10 mouse cellular contexts compared by ENCODE assay signal in genomic region chr2:91651458-91652258, GRCm38 (mm10). TPM values are rescaled to one million over a fixed set of nuclear protein-coding genes. Genes with fewer than 3 reads are reported as not detected.
DNase-seq lines count a peak whose midpoint lies in the region; ATAC-seq lines count a peak whose summit lies in the region.
"Had no signal": no experiment of that assay in that cellular context is flagged by ENCODE, and none has a peak within 500 bp of the region (broad histone marks: within the 10 kb centered on the region; RNA-seq: fewer than 3 reads in every experiment).

No protein-coding gene starts in this region.

- H3K4me1 ChIP-seq in liver, embryonic 11.5 days (replicated peaks; ENCODE audit: control insufficient read depth, insufficient read depth, low read length) = peaks cover 14% of the 10 kb centered on the region
- peaks cover 16% of the 10 kb centered on the region; the same call in 1 of the 2 replicates for H3K4me1 ChIP-seq in intestine, embryonic 14.5 days (replicated peaks; ENCODE audit: control insufficient read depth, insufficient read depth, low read length)
- H3K4me1 ChIP-seq in liver, embryonic 16.5 days (ENCODE audit: control insufficient read depth, low read depth, low read length) = peaks cover 26% of the 10 kb centered on the region

- peaks cover 30% of the 10 kb centered on the region for H3K36me3 ChIP-seq in liver, embryonic 11.5 days (ENCODE audit: control insufficient read depth, insufficient read depth, low read length)
- H3K36me3 ChIP-seq in intestine, embryonic 14.5 days (ENCODE audit: control insufficient read depth, insufficient read depth, low read length) = peaks cover 51% of the 10 kb centered on the region
- H3K36me3 ChIP-seq in liver, embryonic 16.5 days (ENCODE audit: control insufficient read depth, insufficient read depth) = peaks cover 26% of the 10 kb centered on the region

- no peaks in the 10 kb centered on the region for H3K27me3 ChIP-seq in liver, embryonic 11.5 days (replicated peaks; ENCODE audit: control insufficient read depth, insufficient read depth, low read length)
- H3K27me3 ChIP-seq in intestine, embryonic 14.5 days (replicated peaks; ENCODE audit: control insufficient read depth, insufficient read depth, low read length) = no peaks in the 10 kb centered on the region
- no peaks in the 10 kb centered on the region for H3K27me3 ChIP-seq in liver, embryonic 16.5 days (ENCODE audit: control insufficient read depth, insufficient read depth, low read depth, low read length)

- peak overlapping the region; percentile 13; the same call in 1 of the 2 replicates for H3K4me3 ChIP-seq in liver, embryonic 11.5 days (ENCODE audit: low read depth, low read length)
- H3K4me3 ChIP-seq in intestine, embryonic 14.5 days (ENCODE audit: low read depth, low read length) = no peak overlapping the region
- H3K4me3 ChIP-seq in liver, embryonic 16.5 days (ENCODE audit: low read depth, low read length) = no peak overlapping the region

- no peak for ATAC-seq in liver, embryonic 11.5 days (replicated peaks; ENCODE audit: low FRiP score)
- ATAC-seq in intestine, embryonic 14.5 days (replicated peaks; ENCODE audit: low FRiP score, low TSS enrichment, low read depth) = no peak
- ATAC-seq in liver, embryonic 16.5 days (ENCODE audit: low read depth) = no peak
- ATAC-seq: forebrain, embryonic 16.5 days had no signal

- 81% methylated on average over 14 of the region's 14 CpGs for WGBS in liver, embryonic 11.5 days
- 84% methylated on average over 14 of the region's 14 CpGs for WGBS in intestine, embryonic 14.5 days
- 72% methylated on average over 14 of the region's 14 CpGs for WGBS in liver, embryonic 16.5 days (ENCODE audit: insufficient replicate concordance)

- DNase-seq in heart, adult 11 months = peak; percentile 78
- no peak for DNase-seq in heart, postnatal 4 days
- DNase-seq in liver, embryonic 11.5 days (ENCODE audit: low spot score) = no peak
- no peak for DNase-seq in liver
- DNase-seq in intestine, embryonic 14.5 days (ENCODE audit: low spot score) = no peak
- no peak for DNase-seq in frontal cortex, adult 2 months (ENCODE audit: extremely low spot score in 1 of 2, low spot score in 1 of 2)
- DNase-seq in cerebellum, postnatal 4 days (ENCODE audit: low spot score in 2 of 2) = no peak

- H3K4me2 ChIP-seq in liver, embryonic 11.5 days = peak overlapping the region; percentile 21; the same call in 1 of the 2 replicates
- H3K4me2 ChIP-seq in intestine, embryonic 14.5 days (ENCODE audit: low read length) = peak overlapping the region; percentile 73; the same call in 1 of the 2 replicates
- peak overlapping the region; percentile 92 for H3K4me2 ChIP-seq in liver, embryonic 16.5 days (ENCODE audit: low read depth, low read length)

- no peaks in the 10 kb centered on the region for H3K9me3 ChIP-seq in liver, embryonic 11.5 days (ENCODE audit: control insufficient read depth, low read length)
- no peaks in the 10 kb centered on the region for H3K9me3 ChIP-seq in intestine, embryonic 14.5 days (ENCODE audit: control insufficient read depth, low read length)
- H3K9me3 ChIP-seq in liver, embryonic 16.5 days (replicated peaks; ENCODE audit: control insufficient read depth, low read length) = no peaks in the 10 kb centered on the region

- H3K9ac ChIP-seq in liver, embryonic 11.5 days (ENCODE audit: low read depth, low read length) = 0 out of 2 replicates have a peak overlapping the region, but pooled peaks have one; percentile 27
- no peak overlapping the region for H3K9ac ChIP-seq in intestine, embryonic 14.5 days (ENCODE audit: low read length)
- no peak overlapping the region; the same call in 1 of the 2 replicates for H3K9ac ChIP-seq in liver, embryonic 16.5 days (ENCODE audit: low read depth, low read length)

- no peak overlapping the region for H3K27ac ChIP-seq in liver, embryonic 11.5 days (ENCODE audit: low read depth, low read length)
- H3K27ac ChIP-seq in intestine, embryonic 14.5 days (ENCODE audit: low read depth) = no peak overlapping the region
- H3K27ac ChIP-seq in liver, embryonic 16.5 days (ENCODE audit: low read length) = no peak overlapping the region

RNA-seq across cellular contexts. Expression of gene Arhgap1, which starts 2.0 kb away (rescaled TPM):
- total RNA-seq in heart, postnatal 4 days (2021) = 10 to 100 TPM; 83.1 to 84.8 TPM
- polyA plus RNA-seq in liver, embryonic 11.5 days (2014; fragmentation: Nextera tagmentation; extraction: Ambion mirVana) = 99.2 and 100 TPM in 2 replicates
- polyA plus RNA-seq in intestine, embryonic 14.5 days (2014; fragmentation: Nextera tagmentation; extraction: Ambion mirVana) = 149 and 150 TPM in 2 replicates
- polyA plus RNA-seq in liver, embryonic 16.5 days (2015; fragmentation: Nextera tagmentation; extraction: Ambion mirVana) = 42.1 and 42.5 TPM in 2 replicates
- 71.1 and 73.6 TPM in 2 replicates for polyA plus RNA-seq in frontal cortex, adult 2 months (2012; rRNA removed)

RNA-seq across cellular contexts. Expression of gene Zfp408, which starts 2.1 kb away (rescaled TPM):
- 10 to 100 TPM; 12.7 to 13.9 TPM for total RNA-seq in heart, postnatal 4 days (2021)
- polyA plus RNA-seq in liver, embryonic 11.5 days (2014; fragmentation: Nextera tagmentation; extraction: Ambion mirVana) = 5.1 and 5.4 TPM in 2 replicates
- polyA plus RNA-seq in intestine, embryonic 14.5 days (2014; fragmentation: Nextera tagmentation; extraction: Ambion mirVana) = 5.5 and 6.6 TPM in 2 replicates
- 2.5 and 3.3 TPM in 2 replicates for polyA plus RNA-seq in liver, embryonic 16.5 days (2015; fragmentation: Nextera tagmentation; extraction: Ambion mirVana)
- 14.9 and 15.3 TPM in 2 replicates for polyA plus RNA-seq in frontal cortex, adult 2 months (2012; rRNA removed)

RNA-seq across cellular contexts. Expression of gene F2, which starts 15.4 kb away (rescaled TPM):
- under 1 TPM; 0.14 to 0.31 TPM for total RNA-seq in heart, postnatal 4 days (2021)
- polyA plus RNA-seq in liver, embryonic 11.5 days (2014; fragmentation: Nextera tagmentation; extraction: Ambion mirVana) = 124 and 136 TPM in 2 replicates
- 0.18 TPM in 1 of 2 replicates, not detected in the other for polyA plus RNA-seq in intestine, embryonic 14.5 days (2014; fragmentation: Nextera tagmentation; extraction: Ambion mirVana)
- 541 and 638 TPM in 2 replicates for polyA plus RNA-seq in liver, embryonic 16.5 days (2015; fragmentation: Nextera tagmentation; extraction: Ambion mirVana)
- polyA plus RNA-seq in frontal cortex, adult 2 months (2012; rRNA removed) = 0.08 and 0.12 TPM in 2 replicates
- total RNA-seq: megakaryocyte progenitor cell, adult 5-6 weeks had no signal
- polyA plus RNA-seq: forebrain, embryonic 16.5 days had no signal

RNA-seq across cellular contexts. Expression of gene Atg13, which starts 58.7 kb away (rescaled TPM):
- 10 to 100 TPM; 28.4 to 31.1 TPM for total RNA-seq in heart, postnatal 4 days (2021)
- polyA plus RNA-seq in liver, embryonic 11.5 days (2014; fragmentation: Nextera tagmentation; extraction: Ambion mirVana) = 23.0 and 23.3 TPM in 2 replicates
- 24.9 and 29.7 TPM in 2 replicates for polyA plus RNA-seq in intestine, embryonic 14.5 days (2014; fragmentation: Nextera tagmentation; extraction: Ambion mirVana)
- 14.6 and 16.3 TPM in 2 replicates for polyA plus RNA-seq in liver, embryonic 16.5 days (2015; fragmentation: Nextera tagmentation; extraction: Ambion mirVana)
- polyA plus RNA-seq in frontal cortex, adult 2 months (2012; rRNA removed) = 114 and 115 TPM in 2 replicates

RNA-seq across cellular contexts. Expression of gene Harbi1, which starts 59.0 kb away (rescaled TPM):
- total RNA-seq in heart, postnatal 4 days (2021) = 1 to 10 TPM; 4.3 to 4.5 TPM
- polyA plus RNA-seq in liver, embryonic 11.5 days (2014; fragmentation: Nextera tagmentation; extraction: Ambion mirVana) = 16.3 TPM in 2 replicates
- 15.0 and 17.9 TPM in 2 replicates for polyA plus RNA-seq in intestine, embryonic 14.5 days (2014; fragmentation: Nextera tagmentation; extraction: Ambion mirVana)
- polyA plus RNA-seq in liver, embryonic 16.5 days (2015; fragmentation: Nextera tagmentation; extraction: Ambion mirVana) = 7.9 and 9.1 TPM in 2 replicates
- polyA plus RNA-seq in frontal cortex, adult 2 months (2012; rRNA removed) = 4.1 and 4.6 TPM in 2 replicates

Comparison
In these comparisons a context has a peak if more than half of its experiments do, and no peak if none do; other contexts are left out.
1. H3K4me2 ChIP-seq: peak in every context shown above with its lines; median percentile 92 in liver, embryonic 16.5 days; 73 in intestine, embryonic 14.5 days; 21 in liver, embryonic 11.5 days.
2. RNA of gene F2, which starts 15.4 kb away (polyA plus RNA-seq): 541 to 638 TPM in liver, embryonic 16.5 days and 124 to 136 TPM in liver, embryonic 11.5 days; 0.18 TPM in intestine, embryonic 14.5 days and 0.08 to 0.12 TPM in frontal cortex, adult 2 months; every median in the first group is over 100 times any median in the second.